Mouse (Mus musculus): ENCODE measurements around the gene Ap2a1. TPM values are rescaled to one million over a fixed set of nuclear protein-coding genes. Genes with fewer than 3 reads are reported as not detected.
A peak's percentile ranks its signal among the peaks of the same experiment; 100 is the strongest.
"Not testable (repeated sequence)": the region's sequence is repeated elsewhere in the genome, so short reads cannot be mapped to it uniquely, and the experiment has no call there.

Ap2a1 gene
- total RNA-seq, 2 experiments from 2014 or later: 30.1 to 84.2 TPM

DNA sequence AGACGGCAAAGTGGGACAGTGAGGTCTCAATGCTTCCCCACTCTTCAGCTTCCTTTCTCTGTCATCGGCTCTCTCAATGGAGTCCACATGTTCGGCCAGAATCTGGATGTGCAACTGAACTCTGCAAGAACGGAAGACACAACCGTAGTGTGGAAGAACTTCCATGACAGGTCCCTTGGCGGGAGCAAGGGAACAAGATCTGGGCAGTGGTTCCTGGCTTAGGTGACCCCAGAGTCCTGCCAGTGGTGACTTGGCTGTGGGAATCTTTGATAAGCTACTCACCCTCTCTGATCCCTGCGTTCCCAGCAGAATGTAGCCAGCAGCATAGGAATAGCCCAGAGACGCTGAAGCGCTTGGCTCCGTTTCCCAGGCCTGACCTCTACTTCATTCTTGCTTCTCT lies 32.8 kb downstream of the Ap2a1 start:
- ATAC-seq (replicated peaks; ENCODE audit: poor library complexity, severe bottlenecking): no peak

DNA sequence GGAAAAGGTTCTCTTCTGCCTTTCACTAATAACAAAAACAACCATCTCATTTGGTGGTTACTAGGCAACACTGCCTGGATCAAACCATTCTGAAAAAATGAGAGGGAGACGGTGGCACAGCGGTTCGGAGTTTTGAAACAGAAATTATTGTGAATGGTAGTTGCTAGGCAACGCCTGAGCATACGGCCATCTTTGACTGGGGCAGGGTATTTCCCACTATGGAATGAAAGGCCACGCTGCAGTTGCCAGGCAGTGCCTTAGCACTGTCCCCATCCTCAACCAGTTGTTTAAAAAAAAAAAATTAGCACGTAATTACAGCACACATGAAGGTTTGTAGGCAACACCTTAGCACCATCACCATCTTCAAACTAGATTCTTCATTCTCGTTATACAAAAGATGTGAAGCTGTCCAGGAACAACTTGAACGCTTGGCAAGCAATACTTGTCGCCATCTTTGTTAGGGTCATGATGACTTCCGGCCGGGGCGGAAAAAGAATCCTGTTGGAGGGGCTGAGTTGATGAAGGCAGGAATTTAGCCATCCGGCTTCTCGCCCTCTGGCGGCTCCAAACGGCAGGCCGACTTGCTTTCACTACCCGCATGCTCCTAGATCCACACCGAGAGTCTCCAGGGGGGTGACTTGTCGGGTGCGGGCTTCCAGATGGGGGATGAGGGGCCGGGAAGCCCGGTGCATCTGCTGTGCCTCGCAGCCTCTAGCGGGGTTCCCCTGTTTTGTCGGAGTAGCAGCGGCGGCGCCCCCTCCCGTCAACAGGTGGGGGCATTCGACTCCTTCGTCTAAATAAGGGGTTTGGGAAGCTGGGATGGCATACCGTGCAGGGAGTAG lies 33.5 kb downstream of the Ap2a1 start, which contains the start of gene Fuz:
Fuz (plus strand) TSS at position 487 of the 842 bp plus-strand sequence.
- peak; percentile 76 for ATAC-seq (replicated peaks; ENCODE audit: poor library complexity, severe bottlenecking)

GRCm38 (mm10) chr7:44895206-44895592 lies 34.1 kb downstream of the Ap2a1 start:
- no peak for ATAC-seq (replicated peaks; ENCODE audit: poor library complexity, severe bottlenecking)

- no peak for ATAC-seq (replicated peaks; ENCODE audit: poor library complexity, severe bottlenecking)
Measured at GRCm38 (mm10) chr7:44894175-44894574, 35.1 kb downstream of the Ap2a1 start.

DNA sequence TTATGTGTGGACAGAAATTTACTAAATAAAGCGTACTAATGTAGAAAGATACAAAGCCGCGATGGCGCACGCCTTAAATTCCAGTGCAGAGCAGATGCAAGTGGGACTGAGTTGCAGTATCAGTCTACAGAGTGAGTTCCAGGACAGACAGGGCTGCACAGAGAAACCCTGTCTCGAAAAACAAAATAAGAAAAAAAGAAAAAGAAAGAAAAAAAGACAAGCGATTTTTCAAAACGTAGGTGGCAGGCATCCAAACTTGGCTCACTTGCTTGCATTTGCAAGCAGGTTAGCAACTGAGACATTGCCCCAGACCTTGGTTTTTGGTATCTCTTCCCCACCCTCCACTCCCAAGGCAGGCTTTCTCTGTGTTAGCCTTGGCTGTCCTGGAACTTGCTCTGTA lies 36.1 kb downstream of the Ap2a1 start:
- ATAC-seq (replicated peaks; ENCODE audit: poor library complexity, severe bottlenecking): no peak

DNA sequence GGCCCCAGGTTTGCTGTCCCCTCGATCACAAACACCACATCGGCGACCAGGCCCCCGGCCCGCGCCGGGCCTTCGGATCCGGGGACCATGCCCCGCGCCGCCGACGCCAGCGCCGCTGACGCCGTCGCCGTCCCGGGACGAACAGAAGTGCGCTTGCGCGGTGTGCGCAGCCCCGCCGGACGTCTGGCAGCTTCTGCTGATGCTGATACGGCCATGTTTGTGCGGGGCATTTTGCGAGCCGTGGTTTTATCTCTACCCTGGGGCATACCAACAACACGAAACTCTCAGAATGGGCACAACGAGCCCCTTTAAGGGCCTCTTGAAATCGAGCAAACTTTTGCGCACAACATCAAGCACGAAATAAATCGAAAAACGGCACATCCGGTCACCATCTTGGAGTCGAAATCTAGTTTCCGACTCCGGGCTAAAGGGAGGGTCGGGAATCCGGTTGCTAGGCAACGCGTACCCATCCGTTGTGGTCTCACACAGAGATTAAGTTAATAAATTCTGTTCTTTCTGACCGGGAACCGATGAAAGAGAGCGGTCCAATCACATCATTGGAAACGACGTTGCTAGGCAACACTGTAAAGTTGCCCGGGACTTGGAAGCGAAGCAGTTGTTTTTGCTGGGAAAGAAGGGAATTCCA lies 36.9 kb downstream of the Ap2a1 start, which contains the start of gene Med25:
Med25 (minus strand) TSS at position 437 of the 646 bp plus-strand sequence.
- peak; percentile 53 for ATAC-seq (replicated peaks; ENCODE audit: poor library complexity, severe bottlenecking)

- no peak for ATAC-seq (replicated peaks; ENCODE audit: poor library complexity, severe bottlenecking)
Measured at GRCm38 (mm10) chr7:44891611-44892010, 37.7 kb downstream of the Ap2a1 start.

DNA sequence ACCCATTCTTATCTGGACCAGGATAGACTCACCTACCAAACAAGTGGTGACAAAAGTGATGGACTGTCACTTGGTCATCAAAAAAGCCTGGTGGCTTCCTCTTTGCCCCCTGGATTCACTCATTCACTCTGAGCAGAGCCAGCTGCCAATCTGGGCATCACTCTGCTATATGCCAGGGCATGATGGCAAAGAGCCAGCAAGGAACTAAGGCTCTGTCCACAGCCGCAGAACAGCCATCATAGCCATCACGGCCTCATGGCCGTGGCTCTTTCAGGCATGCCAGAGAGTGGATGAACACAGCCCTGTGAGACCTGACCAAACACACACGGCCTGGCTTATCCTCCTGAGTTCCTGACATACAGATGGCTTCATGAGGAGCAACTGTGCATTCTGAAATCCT lies 38.6 kb downstream of the Ap2a1 start:
- no peak for ATAC-seq (replicated peaks; ENCODE audit: poor library complexity, severe bottlenecking)

- no peak for ATAC-seq (replicated peaks; ENCODE audit: poor library complexity, severe bottlenecking)
Measured at GRCm38 (mm10) chr7:44890180-44890579, 39.1 kb downstream of the Ap2a1 start.

- no peak for ATAC-seq (replicated peaks; ENCODE audit: poor library complexity, severe bottlenecking)
Measured at GRCm38 (mm10) chr7:44888256-44889105, 40.8 kb downstream of the Ap2a1 start.

GRCm38 (mm10) chr7:44886964-44887363 lies 42.3 kb downstream of the Ap2a1 start:
- ATAC-seq (replicated peaks; ENCODE audit: poor library complexity, severe bottlenecking): peak; percentile 85

GRCm38 (mm10) chr7:44884637-44885036 lies 44.7 kb downstream of the Ap2a1 start:
- ATAC-seq (replicated peaks; ENCODE audit: poor library complexity, severe bottlenecking): no peak

DNA sequence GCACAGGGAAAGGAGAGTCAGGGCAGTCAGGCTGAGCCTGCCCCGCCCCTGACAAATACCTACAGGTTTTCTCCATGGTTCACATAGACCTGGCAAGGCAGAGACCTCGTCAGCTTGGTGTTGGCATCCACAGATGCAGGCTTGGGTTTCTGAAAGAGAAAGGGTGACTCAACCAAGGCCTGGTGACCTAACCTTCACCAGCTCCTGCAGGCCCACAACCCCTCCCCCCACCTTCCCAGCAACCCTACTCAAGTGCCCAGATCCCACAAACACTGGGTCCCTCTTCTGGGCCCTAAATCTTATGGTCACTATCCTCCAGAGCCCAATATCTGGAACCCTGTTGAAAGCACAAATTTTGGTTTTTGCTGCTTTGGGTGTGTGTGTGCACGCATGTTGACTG lies 46.3 kb downstream of the Ap2a1 start:
- no peak for ATAC-seq (replicated peaks; ENCODE audit: poor library complexity, severe bottlenecking)

DNA sequence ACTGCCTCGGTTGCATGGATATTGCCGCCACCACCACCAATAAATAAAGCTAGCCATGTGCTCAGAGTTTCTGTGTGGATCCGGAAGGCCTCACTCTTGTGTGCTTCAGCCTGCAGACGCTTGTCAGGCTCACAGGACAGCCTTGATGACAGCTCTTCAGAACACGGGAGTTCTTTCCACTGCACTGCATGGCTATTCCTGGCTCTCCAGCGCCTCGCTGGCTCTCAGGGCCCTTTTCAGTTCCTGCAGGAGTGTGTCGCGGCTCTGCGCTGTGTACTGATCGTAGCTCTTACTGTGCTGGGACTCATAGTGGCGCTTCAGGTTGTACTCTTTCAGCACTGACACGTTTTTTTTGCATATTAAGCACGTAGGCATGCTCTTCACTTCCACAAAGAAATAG lies 51.5 kb downstream of the Ap2a1 start:
- no peak for ATAC-seq (replicated peaks; ENCODE audit: poor library complexity, severe bottlenecking)

- ATAC-seq (replicated peaks; ENCODE audit: poor library complexity, severe bottlenecking): not testable (repeated sequence)
Measured at GRCm38 (mm10) chr7:44871774-44872173, 57.5 kb downstream of the Ap2a1 start.

- no peak for ATAC-seq (replicated peaks; ENCODE audit: poor library complexity, severe bottlenecking)
Measured at GRCm38 (mm10) chr7:44871181-44871580, 58.1 kb downstream of the Ap2a1 start.

- no peak for ATAC-seq (replicated peaks; ENCODE audit: poor library complexity, severe bottlenecking)
Measured at GRCm38 (mm10) chr7:44870614-44871013, 58.7 kb downstream of the Ap2a1 start.

- peak; percentile 75 for ATAC-seq (replicated peaks; ENCODE audit: poor library complexity, severe bottlenecking)
Measured at GRCm38 (mm10) chr7:44869697-44870528, 59.4 kb downstream of the Ap2a1 start, which contains the start of gene Ptov1. Ptov1 (minus strand) TSS chr7:44869788.

DNA sequence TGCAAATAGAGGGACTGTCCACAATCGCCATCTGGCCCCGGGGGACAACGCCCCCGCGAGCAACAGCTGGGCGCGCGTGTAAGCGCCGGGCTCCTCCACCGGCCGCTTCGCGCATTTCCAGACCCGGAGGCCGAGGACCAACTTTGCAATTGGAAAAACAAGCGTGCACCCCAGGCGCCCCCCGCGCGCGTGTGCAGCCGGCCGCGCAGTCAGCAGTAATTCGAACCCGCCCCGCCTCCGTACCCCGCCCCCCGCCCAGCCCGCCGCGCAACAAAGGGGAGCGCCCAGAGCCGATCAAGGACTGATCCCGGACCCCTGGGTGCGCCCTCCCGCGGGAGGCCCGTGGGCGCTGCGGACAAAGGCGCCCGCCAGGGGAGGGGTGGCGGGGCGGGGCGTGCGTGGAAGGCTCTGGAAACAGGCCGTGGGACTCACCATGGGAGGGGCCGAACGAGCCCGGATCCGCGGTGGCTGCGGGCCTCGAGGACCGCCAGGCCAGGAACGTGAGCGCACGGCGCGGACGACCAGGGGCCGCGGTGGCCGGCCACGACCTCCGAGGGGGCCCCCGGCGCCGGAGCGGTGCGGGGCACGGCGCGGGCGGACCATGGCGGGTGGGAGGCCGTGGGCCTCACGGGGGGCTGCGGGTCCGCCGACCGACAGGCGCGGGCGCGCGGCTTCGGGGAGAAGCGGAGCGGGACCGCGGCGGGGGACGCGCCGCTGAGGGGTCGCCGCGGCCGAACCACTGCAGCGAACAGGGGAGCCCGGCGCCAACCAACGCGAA lies 60.2 kb downstream of the Ap2a1 start:
- ATAC-seq (replicated peaks; ENCODE audit: poor library complexity, severe bottlenecking): peak; percentile 4; the same call in 1 of the 2 replicates
